Mouse (Mus musculus) T-helper 1 cell (primary cell): ENCODE data around the gene Gm13306.
"Not testable (repeated sequence)": the region's sequence is repeated elsewhere in the genome, so short reads cannot be mapped to it uniquely, and the experiment has no call there.

Experiments
- in situ Hi-C: fragments of 300-600 bp; cut with MboI, MseI; formaldehyde crosslinking; loops from one replicate; pipeline ENCODE4 v1.15.1; 2025; ENCODE audit warnings: high pct_unique_total_duplicates

Gm13306 gene

GRCm38 (mm10) chr4:42153136-42153535 lies at the start of gene Gm13306:
Gm13306 (plus strand) TSS chr4:42153436.
- in situ Hi-C loops = loop anchor here (25.0 kb wide), 1 partner anchor 759 kb away; the partner anchor contains the start of gene Phf24

- in situ Hi-C loops = not testable (repeated sequence)
Measured at GRCm38 (mm10) chr4:42114517-42114916, 38.7 kb upstream of the Gm13306 start, which contains the start of gene Gm13304. Gm13304 (plus strand) TSS chr4:42114817.

GRCm38 (mm10) chr4:42168503-42168902 lies 15.3 kb downstream of the Gm13306 start, which contains the start of gene Gm13305:
Gm13305 (minus strand) TSS chr4:42168603.
- in situ Hi-C loops = loop anchor here (25.0 kb wide), 1 partner anchor 744 kb away; the partner anchor contains the start of gene Phf24

- in situ Hi-C loops = not testable (repeated sequence)
Measured at GRCm38 (mm10) chr4:42178243-42178642, 25.0 kb downstream of the Gm13306 start.

GRCm38 (mm10) chr4:42183234-42184197 lies 30.3 kb downstream of the Gm13306 start:
- in situ Hi-C loops = not testable (repeated sequence)

GRCm38 (mm10) chr4:42184324-42184979 lies 31.2 kb downstream of the Gm13306 start:
- in situ Hi-C loops = not testable (repeated sequence)

GRCm38 (mm10) chr4:42184980-42185372 lies 31.7 kb downstream of the Gm13306 start:
- in situ Hi-C loops = not testable (repeated sequence)
